Mouse (Mus musculus): Measurements from ENCODE around the gene Fgfr2.

DNA sequence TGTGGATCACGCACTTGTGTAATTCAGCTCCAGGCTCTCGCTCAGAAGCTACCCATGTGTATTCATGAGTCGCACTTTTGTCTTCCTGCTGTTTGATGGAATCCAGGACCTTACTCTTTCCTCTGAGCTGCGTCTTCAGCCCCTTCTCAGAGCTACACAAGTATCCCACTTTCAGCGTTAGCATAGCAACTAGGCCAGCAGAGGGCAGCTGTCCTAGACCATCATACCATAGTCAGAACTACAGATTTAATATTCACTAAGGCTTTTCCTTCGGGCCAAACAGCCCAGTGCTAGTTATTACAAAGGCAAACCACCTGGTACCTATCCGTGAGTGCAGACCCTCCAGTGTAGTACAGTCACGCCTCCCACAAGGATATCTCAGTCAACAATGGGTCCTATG, 1826.0 kb downstream of the Fgfr2 start:
- TF ChIP-seq EP300 (IDR thresholded peaks at IDR 0.05) = no peak
- TF ChIP-seq CTCF (IDR thresholded peaks at IDR 0.05) = peak; percentile 52
